Mouse (Mus musculus): Measurements from ENCODE around the gene Nlrp9b.

- TF ChIP-seq EP300 (IDR thresholded peaks at IDR 0.05) = no peak
- TF ChIP-seq CTCF (IDR thresholded peaks at IDR 0.05) = no peak
Observed at GRCm38 (mm10) chr7:19971516-19971915, 19.7 kb upstream of the Nlrp9b start.
